Mouse (Mus musculus) E14TG2a.4 (cell line): Measurements from ENCODE around the gene Cnpy4.

Experiments used
- CTCF ChIP-seq: conservative IDR thresholded peaks from 2 replicates; pipeline ENCODE4 v1.5.1; 2014; ENCODE audit warnings: low read length
- POU5F1 ChIP-seq: IDR thresholded peaks from 2 replicates; pipeline ENCODE4 v1.6.1; 2014; ENCODE audit warnings: low read length, borderline replicate concordance

GRCm38 (mm10) chr5:138173217-138173616, 14.1 kb upstream of the Cnpy4 start:
- TF ChIP-seq CTCF, result no peak
- no peak for TF ChIP-seq POU5F1
